Mouse (Mus musculus) midbrain, postnatal 0 days (tissue): ENCODE data around the gene Kcnq1. TPM values are rescaled to one million over a fixed set of nuclear protein-coding genes. Genes with fewer than 3 reads are reported as not detected.

Source experiments
- ATAC-seq: fragments of 200-750 bp; cut with Nextera tagmentation; 2 replicates; pipeline ENCODE4 v1.8.0; 2017; ENCODE audit warnings: moderate number of reproducible peaks, mild to moderate bottlenecking, moderate TSS enrichment, moderate library complexity; ENCODE audit not compliant: low FRiP score
- DNase-seq: peaks from one replicate; pipeline ENCODE4 v3.0.0-alpha.2; 2015; ENCODE audit warnings: low spot score
- H3K27ac ChIP-seq: fragments of 300-500 bp; sonication (generic); 2 replicates; pipeline ENCODE4 v1.5.1; 2014; ENCODE audit warnings: low read depth, mild to moderate bottlenecking, low read length, mixed read lengths
- H3K27me3 ChIP-seq: fragments of 300-500 bp; sonication (generic); 2 replicates; pipeline ENCODE4 v1.6.1; 2014; ENCODE audit warnings: low read length, control low read depth, mixed read lengths; ENCODE audit not compliant: insufficient read depth
- H3K36me3 ChIP-seq: fragments of 300-500 bp; sonication (generic); 2 replicates; pipeline ENCODE4 v1.6.1; 2014; ENCODE audit warnings: low read length, control low read depth, mixed read lengths; ENCODE audit not compliant: insufficient read depth
- H3K4me1 ChIP-seq: fragments of 300-500 bp; sonication (generic); 2 replicates; pipeline ENCODE4 v1.6.1; 2014; ENCODE audit warnings: mild to moderate bottlenecking, control low read depth, antibody characterized with exemption, low read length, mixed read lengths; ENCODE audit not compliant: insufficient read depth
- H3K4me2 ChIP-seq: fragments of 300-500 bp; sonication (generic); 2 replicates; pipeline ENCODE4 v1.6.1; 2014; ENCODE audit warnings: low read depth, mild to moderate bottlenecking, low read length, mixed read lengths; ENCODE audit not compliant: poor library complexity, severe bottlenecking
- H3K4me3 ChIP-seq: fragments of 300-500 bp; sonication (generic); 2 replicates; pipeline ENCODE4 v1.5.1; 2014; ENCODE audit warnings: low read depth, mild to moderate bottlenecking, low read length, moderate library complexity
- H3K9ac ChIP-seq: fragments of 300-500 bp; sonication (generic); replicated peaks from 2 replicates; pipeline ENCODE4 v1.6.1; 2014; ENCODE audit warnings: mild to moderate bottlenecking, low read length, moderate library complexity, mixed read lengths; ENCODE audit not compliant: poor library complexity, severe bottlenecking
- H3K9me3 ChIP-seq: fragments of 300-500 bp; sonication (generic); 2 replicates; pipeline ENCODE4 v1.6.1; 2016; ENCODE audit warnings: low read length, control low read depth
- CTCF ChIP-seq: IDR thresholded peaks from 2 replicates; pipeline ENCODE4 v1.5.1; 2016; ENCODE audit warnings: antibody characterized with exemption, mild to moderate bottlenecking
- WGBS: fragments of 180-500 bp; shearing (Covaris S2); extraction: QIAGEN DNeasy Blood & Tissue Kit; methylation state at CpG from one replicate; pipeline ENCODE4 v1.1.7; 2014; 5-methylcytosine and 5-hydroxymethylcytosine counted together
- polyA plus RNA-seq: library from polyadenylated mRNA; unstranded; fragments of >200 nt; fragmentation: Nextera tagmentation; extraction: Ambion mirVana; gene quantifications from 2 replicates; pipeline ENCODE4 v1.2.1, GENCODE M21; 2015
- total RNA-seq: library from RNA; depleted of rRNA; stranded (reverse); fragments of >200 nt; gene quantifications from 2 replicates; pipeline ENCODE4 v1.2.3, GENCODE M21; 2014

Kcnq1 gene
- total and polyA plus RNA-seq, 2 experiments from 2014 or later: 0.44 to 1.2 TPM

- no peak for DNase-seq
- no peaks in the 10 kb centered on the region for H3K36me3 ChIP-seq
- no peaks in the 10 kb centered on the region for H3K9me3 ChIP-seq
- TF ChIP-seq CTCF: no peak
- no peak overlapping the region for H3K4me2 ChIP-seq
- H3K27ac ChIP-seq: no peak overlapping the region
- WGBS: 72% methylated on average over 5 of the region's 5 CpGs
- no peak overlapping the region for H3K4me3 ChIP-seq
- H3K4me1 ChIP-seq: no peaks in the 10 kb centered on the region
- ATAC-seq: no peak
- no peaks in the 10 kb centered on the region for H3K27me3 ChIP-seq
- H3K9ac ChIP-seq: no peak overlapping the region
These were observed 249.7 kb downstream of the Kcnq1 start for GRCm38 (mm10) chr7:143355831-143356230.

GRCm38 (mm10) chr7:143357109-143357508 lies 250.9 kb downstream of the Kcnq1 start:
- no peak for DNase-seq
- no peaks in the 10 kb centered on the region for H3K4me1 ChIP-seq
- no peaks in the 10 kb centered on the region for H3K36me3 ChIP-seq
- H3K9me3 ChIP-seq: no peaks in the 10 kb centered on the region
- H3K4me3 ChIP-seq: no peak overlapping the region
- no peak overlapping the region for H3K4me2 ChIP-seq
- no peak for ATAC-seq
- H3K9ac ChIP-seq: no peak overlapping the region
- H3K27ac ChIP-seq: no peak overlapping the region
- no peaks in the 10 kb centered on the region for H3K27me3 ChIP-seq
- 73% methylated on average over 1 of the region's 1 CpGs for WGBS
- no peak for TF ChIP-seq CTCF

- no peak for TF ChIP-seq CTCF
- Histone ChIP-seq H3K4me2 (no peak overlapping the region), H3K27ac (no peak overlapping the region), H3K4me1 (no peaks in the 10 kb centered on the region), H3K9ac (no peak overlapping the region), H3K4me3 (no peak overlapping the region), H3K27me3 (no peaks in the 10 kb centered on the region), H3K36me3 (no peaks in the 10 kb centered on the region), H3K9me3 (no peaks in the 10 kb centered on the region)
- ATAC-seq: no peak
- WGBS: 67% methylated on average over 4 of the region's 4 CpGs
- DNase-seq: no peak
These were observed 251.7 kb downstream of the Kcnq1 start for GRCm38 (mm10) chr7:143357831-143358230.

GRCm38 (mm10) chr7:143359762-143360161 lies 253.6 kb downstream of the Kcnq1 start:
- 75% methylated on average over 1 of the region's 1 CpGs for WGBS
- no peaks in the 10 kb centered on the region for H3K36me3 ChIP-seq
- H3K4me1 ChIP-seq: no peaks in the 10 kb centered on the region; the same call in 1 of the 2 replicates
- ATAC-seq (no peak), DNase-seq (no peak)
- no peak overlapping the region for H3K27ac ChIP-seq
- no peak overlapping the region for H3K4me3 ChIP-seq
- TF ChIP-seq CTCF: no peak
- H3K27me3 ChIP-seq: no peaks in the 10 kb centered on the region
- no peak overlapping the region for H3K4me2 ChIP-seq
- H3K9me3 ChIP-seq: no peaks in the 10 kb centered on the region
- H3K9ac ChIP-seq: no peak overlapping the region

- Histone ChIP-seq H3K4me1 (no peaks in the 10 kb centered on the region; the same call in 1 of the 2 replicates), H3K4me2 (no peak overlapping the region), H3K4me3 (no peak overlapping the region), H3K27ac (no peak overlapping the region), H3K9me3 (no peaks in the 10 kb centered on the region), H3K27me3 (no peaks in the 10 kb centered on the region), H3K36me3 (no peaks in the 10 kb centered on the region), H3K9ac (no peak overlapping the region)
- DNase-seq (no peak), ATAC-seq (no peak)
- 72% methylated on average over 5 of the region's 5 CpGs for WGBS
- TF ChIP-seq CTCF: no peak
These were observed 254.6 kb downstream of the Kcnq1 start for GRCm38 (mm10) chr7:143360776-143361175.

GRCm38 (mm10) chr7:143364092-143364832 lies 258.1 kb downstream of the Kcnq1 start:
- DNase-seq: no peak
- Histone ChIP-seq H3K9ac (no peak overlapping the region), H3K4me1 (no peaks in the 10 kb centered on the region; the same call in 1 of the 2 replicates), H3K27ac (no peak overlapping the region), H3K36me3 (no peaks in the 10 kb centered on the region), H3K4me2 (no peak overlapping the region), H3K4me3 (no peak overlapping the region), H3K9me3 (no peaks in the 10 kb centered on the region), H3K27me3 (no peaks in the 10 kb centered on the region)
- no peak for TF ChIP-seq CTCF
- 94% methylated on average over 7 of the region's 7 CpGs for WGBS
- ATAC-seq: no peak
